Mouse (Mus musculus) G1E (cell line): ENCODE results near the gene Chst10.

Experiments used
- CTCF ChIP-seq: IDR thresholded peaks from 2 replicates; pipeline ENCODE4 v1.5.1; 2012; ENCODE audit warnings: low read depth, low read length, inconsistent platforms, mixed read lengths
- GATA1 ChIP-seq: IDR thresholded peaks from 2 replicates; pipeline ENCODE4 v1.6.1; 2012; ENCODE audit warnings: borderline replicate concordance, low read length, inconsistent platforms, mixed read lengths

DNA sequence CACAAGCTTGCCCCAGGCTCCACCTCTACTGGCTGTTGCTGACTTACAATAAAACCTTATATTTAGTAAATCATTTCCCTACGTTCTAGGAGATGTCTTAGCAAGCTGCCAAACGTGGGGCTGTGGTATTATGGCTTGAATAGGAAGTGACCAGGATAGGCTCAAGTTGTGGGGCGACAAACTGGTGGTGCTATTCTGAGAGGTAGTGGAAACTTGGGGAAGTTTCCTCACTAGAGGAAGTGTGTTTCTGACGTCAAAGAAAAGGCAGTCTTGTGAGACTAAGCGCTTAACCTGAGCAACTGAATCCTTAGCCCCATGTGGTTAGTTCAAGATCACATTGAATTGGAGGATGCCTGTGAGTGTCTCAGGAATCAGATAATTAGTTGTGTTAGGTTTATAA is 4.6 kb upstream of the Chst10 start:
- TF ChIP-seq CTCF (no peak), GATA1 (no peak)
